Mouse (Mus musculus): ENCODE data around the gene Flcn.

The Flcn gene

DNA sequence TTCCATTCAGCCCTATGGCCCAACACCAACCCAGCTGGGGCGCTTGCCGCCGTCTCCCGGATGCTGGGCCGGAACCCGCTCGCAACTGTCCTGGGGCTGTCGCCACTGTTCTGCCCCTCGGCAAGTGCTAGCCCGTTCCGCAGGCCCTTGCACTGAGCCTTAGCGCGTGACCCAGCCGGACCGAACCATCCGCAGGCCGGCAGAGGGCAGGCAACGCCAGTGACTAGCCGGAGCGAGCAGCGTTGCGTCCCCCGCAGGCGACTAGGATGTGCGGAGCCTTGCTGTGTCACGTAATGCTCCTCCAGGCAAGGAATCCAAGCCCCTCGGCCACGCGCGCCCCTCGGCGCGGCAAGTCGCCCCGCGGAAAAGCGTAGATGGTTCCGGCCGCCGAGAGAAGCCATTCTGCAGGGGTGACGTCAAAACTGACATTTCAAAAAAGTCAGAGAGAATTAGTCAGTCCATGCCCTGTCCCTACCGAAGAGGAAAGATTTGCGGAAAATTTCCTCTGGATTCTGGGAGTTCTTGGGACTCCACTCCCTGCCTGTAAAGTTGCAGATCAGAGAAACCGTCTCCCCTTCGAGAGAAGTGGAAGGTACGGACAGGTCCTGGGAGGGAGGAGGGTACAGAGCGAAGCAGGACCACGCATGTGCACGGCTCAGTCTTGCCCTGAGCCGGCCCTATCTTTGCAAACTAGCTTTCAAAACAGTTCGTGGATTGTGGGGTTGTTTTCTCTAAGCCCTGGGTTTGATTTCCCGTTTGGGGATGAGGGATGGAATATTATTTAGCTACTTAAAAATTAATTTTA, at the start of gene Flcn:
Gene Flcn, minus strand, starts transcription at position 347 of the 805 bp plus-strand sequence.
- CTCF ChIA-PET: no interaction called here

DNA sequence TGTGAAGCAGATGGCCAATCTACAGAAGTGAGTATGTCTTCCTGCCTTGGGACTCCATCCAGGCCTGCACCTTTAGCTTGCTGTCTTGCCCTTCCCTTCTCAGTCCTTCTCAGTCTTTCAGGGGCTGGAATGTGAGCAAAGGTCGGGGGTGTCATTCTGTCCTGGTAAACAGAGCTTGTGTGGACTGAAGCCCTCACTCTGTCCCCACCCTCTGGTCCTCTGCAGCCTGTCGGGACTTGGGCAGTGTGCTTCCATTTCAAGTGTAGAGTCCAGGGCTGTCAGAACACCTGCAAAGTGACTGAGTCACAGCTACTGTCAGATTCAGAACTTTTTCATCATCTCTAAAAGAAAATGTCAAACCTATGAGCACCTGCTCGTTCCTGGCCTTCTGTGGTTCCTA, 43.0 kb upstream of the Flcn start:
- CTCF ChIA-PET: no interaction called here

DNA sequence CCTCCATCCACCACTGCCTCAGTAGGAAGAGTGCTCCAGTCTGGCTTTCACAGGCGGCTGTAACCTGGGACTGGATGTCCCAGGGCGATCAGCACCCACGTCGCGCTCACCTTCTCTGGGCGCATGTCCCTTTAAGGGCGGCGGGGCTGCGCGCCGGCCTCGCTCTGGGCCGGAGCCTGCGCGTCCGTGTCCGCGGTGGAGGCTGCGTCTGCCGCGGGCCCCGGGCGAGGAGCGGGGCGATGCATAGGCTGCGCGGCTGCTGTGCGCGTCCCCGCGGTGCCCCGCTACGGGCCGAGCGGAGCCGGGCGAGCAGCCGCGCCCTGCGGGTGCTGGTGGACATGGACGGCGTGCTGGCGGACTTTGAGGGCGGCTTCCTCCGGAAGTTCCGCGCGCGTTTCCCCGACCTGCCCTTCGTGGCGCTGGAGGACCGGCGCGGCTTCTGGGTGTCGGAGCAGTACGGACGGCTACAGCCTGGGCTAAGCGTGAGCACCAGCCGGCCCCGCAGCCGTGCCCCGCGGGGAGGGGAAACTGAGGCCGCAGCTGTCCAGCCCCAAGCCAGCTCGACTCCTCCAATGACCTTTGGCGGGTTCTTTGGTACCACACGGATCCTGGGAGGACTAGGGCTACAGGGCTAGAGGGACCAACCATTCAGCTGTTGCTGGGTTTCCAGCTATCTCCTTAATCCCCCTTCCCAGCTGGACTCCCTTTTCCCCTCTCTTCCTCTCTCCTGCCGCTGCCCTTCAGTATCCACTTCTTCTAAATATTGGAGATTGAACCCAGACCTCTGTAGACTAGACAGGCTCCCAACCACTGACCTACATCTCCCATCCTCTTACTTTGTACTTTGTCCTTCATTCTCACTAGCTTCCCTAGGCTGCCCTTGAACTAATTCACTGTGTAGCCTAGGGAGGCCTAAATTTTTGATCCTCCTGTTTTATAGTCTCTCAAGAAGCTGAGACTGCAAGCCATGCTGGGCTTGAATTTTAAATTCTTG, 38.4 kb upstream of the Flcn start:
- CTCF ChIA-PET: no interaction called here

DNA sequence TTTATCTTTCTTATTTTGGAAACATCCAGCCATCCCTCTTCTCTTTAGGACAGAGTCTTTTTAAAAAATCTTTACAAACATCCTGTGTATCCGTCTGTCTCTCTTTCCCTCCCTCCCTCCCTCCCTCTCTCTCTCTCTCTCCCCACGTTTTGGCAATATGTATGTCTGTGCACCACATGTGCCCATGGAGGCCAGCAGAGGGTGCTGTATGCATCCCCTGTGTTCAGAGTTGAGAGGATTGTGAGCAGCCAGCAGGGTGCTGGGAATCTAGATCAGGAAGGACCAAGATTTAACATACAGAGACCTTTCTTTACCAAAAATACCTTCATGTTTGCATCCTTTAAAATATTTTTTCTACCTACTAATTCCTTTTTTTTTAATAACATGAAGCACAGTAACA, 37.3 kb upstream of the Flcn start:
- CTCF ChIA-PET: no interaction called here

DNA sequence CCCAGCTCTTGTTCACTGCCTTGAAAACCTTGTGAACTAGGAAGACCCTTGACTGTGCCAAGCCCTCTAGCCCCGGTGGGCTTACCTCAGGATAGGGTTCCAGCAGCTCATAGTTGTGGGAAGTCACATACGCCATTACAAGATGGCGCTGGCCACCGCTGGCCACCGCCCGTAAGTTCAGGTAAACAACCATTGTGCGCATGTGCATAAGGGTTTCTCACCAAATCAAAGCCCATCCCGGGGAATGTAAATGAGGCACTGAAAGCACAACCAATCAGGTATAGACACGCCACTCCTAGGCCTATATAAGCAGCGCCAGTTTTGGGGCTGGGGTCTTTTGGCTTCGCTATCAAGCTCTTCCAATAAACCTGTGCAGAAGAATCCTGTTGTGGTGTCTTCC, 36.5 kb upstream of the Flcn start:
- CTCF ChIA-PET: no interaction called here

DNA sequence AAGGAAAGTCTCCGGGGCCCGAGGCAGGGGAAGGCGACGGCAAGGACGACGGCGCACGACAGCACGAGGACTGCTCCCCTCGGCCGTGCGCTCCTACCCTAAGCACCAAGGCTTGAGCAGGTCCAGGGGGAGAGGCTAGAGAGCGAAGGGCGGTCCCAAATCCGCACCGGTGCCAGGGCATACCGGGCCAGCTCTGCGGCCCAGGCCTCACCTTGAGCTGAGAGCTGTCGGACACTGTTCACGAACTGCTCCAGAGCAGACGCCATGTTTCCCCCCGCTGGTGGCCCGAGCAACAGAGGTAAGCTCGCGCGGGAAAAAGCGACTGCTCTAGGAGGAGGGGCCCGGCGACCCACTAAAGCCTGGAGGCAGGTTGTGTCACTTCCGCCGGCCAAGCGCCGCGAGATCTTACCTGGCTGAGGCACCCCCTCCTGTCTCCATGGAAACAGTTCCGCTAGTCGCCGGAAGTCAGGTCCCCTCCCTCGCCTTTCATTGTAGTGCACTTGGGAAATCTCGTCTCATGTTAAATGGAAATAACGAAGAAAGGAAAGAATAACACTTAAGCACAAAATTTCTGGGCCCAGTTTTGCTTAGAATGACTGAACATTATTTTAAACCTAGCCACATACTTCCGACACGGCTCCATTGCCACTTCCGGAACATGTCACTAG, 29.8 kb upstream of the Flcn start, which contains the start of gene Cops3:
Gene Cops3, minus strand, starts transcription at position 380 of the 668 bp plus-strand sequence.
- CTCF ChIA-PET: no interaction called here

DNA sequence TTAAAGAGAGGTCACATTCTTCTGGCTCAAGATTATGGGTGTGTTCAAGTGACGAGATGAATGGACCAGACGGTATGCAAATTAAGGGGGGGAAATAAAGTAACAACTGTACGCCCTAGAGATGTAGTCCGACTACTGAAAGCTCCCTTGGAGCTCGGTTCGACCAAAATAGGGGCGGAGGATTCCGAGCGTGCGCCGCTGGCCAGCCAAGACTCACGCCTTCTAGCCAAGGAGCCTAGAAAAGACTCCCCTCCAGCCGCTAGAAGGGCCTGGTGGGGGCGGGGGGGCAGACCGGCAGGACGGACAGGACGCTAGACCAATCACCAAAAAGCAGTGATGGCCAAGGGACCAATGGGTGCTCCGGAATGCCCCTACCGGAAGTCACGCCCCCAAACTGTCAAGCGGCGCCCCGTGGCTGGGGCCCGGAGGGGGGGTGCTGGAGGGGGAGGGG, 29.2 kb upstream of the Flcn start, which contains the start of gene Nt5m:
Gene Nt5m, plus strand, starts transcription at position 440 of the 451 bp plus-strand sequence.
- CTCF ChIA-PET: no interaction called here

DNA sequence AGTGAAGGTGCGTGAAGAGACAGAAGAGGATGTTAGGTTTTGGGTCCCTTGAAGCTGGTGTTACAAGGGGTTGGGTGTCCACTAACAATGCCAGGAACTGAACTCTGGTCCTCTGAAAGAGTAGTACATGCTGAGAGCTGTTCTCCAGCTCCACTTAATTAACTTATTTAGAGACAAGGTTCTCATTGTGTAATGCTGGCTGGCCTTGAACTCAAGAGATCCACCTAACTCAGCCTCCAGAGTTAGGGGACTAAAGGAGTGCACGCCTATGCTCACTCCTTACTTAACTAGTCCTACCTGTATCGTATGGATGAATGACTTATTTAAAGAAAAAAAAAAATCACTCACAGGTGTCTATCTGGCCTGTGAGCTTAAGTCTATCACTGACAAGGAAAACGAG, 28.6 kb upstream of the Flcn start:
- CTCF ChIA-PET: no interaction called here

DNA sequence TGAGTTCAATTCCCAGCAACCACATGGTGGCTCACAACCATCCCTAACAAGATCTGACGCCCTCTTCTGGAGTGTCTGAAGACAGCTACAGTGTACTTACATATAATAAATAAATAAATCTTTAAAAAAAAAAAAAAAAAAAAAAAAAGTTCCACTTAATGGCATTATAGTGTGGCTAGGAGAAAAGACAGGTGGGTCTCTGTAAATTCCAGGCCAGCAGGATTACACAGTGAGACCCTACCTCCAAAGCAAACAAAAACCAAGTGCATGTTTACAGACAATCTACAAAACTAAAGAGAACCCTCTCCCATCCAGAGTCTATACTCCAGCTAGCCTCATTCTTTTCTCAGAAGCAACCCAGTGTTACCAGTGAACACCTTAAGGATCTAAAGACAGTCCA, 28.0 kb upstream of the Flcn start:
- CTCF ChIA-PET: interaction anchor here (0.6 kb wide), 1 partner anchor 675 kb away, joined by 4 read pairs; no protein-coding TSS in a partner anchor

DNA sequence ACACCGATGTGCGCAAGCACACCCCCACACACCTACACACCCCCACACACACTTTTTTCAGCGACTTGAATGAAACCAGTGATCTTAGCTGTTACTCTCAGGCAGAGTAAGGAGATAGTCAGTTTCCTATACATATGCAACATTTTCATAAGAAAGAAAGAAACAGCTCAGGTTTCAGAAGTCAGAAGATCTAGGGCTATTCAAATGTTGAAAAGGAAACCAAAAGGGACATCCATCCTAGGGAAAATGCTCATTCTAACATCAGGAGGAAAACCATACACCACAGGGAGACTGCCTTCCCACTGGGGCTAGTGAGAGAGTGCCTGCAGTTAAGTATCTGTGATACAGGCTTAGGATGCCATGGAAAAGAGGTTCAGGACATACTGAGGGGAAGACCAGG, 11.8 kb upstream of the Flcn start:
- CTCF ChIA-PET: no interaction called here

DNA sequence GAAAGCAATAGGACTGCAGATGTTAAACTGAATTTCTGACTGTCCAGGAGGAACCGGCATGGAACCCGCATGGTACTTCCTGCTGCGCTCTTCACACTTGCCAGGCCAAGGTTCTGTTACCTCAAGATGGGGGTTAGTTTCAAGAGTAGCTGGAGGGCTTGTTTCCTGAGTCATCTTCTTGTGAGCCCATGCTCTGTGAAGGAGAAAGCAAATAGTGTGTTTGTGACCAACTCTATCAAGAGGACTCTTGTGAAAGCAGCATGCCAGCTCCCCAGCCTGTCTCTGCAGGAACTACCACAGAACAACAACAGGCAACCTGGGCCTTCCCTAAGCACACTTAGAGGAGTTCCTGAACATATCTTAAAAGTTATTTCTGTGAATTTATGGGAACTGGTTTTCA, 8.1 kb upstream of the Flcn start:
- CTCF ChIA-PET: no interaction called here

DNA sequence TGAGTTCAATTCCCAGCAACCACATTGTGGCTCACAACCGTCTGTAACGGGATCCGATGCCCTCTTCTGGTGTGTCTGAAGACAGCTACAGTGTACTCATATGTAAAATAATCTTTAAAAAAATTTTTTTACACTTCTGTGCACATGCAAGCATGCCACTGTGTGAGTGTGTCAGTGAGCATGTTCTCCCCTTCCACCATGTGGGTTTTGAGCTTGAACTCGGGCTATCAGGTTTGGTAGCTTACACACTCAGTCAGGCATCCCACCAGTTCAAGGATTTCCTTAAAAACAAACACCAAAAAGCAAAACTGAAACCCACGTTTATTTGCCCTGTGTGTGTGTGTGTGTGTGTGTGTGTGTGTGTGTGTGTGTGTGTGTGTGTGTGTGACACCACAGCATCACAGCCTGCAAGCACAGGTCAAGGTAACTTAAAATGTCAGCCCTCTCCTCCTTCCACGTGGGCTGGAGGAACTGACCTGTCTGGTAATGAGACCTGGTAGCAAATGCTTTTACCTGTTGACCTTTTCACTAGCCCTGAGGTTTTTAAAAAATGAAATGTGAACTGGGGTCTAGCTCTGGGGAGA, 5.8 kb upstream of the Flcn start:
- CTCF ChIA-PET: interaction anchor here (0.6 kb wide), 1 partner anchor 28 kb away, joined by 9 read pairs; the partner anchor contains the start of gene Pld6

DNA sequence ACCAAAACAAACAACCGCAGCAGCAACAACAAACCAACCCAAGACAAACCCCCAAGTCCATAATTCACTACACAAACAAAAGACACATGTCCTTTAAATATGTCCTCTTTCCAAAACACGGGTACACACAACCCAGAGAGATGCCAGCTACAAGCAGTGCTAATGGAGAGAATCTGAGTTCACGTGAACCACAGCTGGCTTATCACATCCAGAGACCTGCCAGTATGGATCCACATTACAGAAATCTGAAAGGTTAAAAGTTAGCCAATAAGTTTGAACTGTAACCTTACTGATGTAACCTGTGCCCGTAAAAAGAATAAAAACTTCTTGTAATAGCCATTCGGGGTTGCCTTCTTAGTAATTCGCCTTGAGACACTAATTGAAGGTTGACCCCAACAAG, 5.1 kb upstream of the Flcn start:
- CTCF ChIA-PET: interaction anchor here (0.6 kb wide), 1 partner anchor 27 kb away, joined by 9 read pairs; the partner anchor contains the start of gene Pld6

DNA sequence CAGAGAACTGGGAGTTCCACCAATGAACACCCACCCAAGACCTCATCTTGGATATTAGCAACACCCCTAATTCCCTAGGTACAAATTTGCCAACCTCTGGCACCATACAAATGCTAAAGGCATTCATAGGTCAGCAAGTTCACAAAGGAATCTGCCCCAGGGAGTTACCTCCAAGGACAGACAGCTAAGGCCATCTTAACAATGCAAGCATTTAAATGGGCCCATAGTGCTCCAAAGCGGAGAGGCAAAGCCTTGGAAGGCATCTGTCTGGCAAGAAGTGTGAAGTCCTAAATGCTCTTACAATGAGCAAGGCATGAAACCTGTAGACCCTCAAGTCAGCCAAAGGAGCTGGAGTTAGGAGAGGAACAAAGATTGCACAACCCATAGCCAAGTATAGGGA, 4.5 kb upstream of the Flcn start:
- CTCF ChIA-PET: no interaction called here

DNA sequence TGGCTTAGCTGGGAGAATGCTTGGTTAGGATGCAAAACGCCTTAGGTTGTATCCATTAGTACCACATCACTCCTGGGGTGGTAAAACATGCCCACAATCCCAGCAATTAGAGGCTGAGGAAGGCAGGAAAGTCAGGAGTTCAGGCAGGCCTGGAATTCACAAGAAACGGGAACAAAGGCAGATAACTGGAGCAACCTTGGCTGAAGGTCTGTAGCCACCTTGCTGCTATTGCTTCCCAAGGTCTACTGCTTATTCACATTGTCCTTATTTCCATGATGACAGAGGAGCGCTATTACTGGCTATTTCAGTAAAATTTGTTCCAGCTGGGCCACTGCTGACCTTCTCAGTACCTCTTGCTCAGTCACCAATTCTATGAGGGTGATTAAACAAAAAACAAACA, 3.5 kb upstream of the Flcn start:
- CTCF ChIA-PET: no interaction called here

DNA sequence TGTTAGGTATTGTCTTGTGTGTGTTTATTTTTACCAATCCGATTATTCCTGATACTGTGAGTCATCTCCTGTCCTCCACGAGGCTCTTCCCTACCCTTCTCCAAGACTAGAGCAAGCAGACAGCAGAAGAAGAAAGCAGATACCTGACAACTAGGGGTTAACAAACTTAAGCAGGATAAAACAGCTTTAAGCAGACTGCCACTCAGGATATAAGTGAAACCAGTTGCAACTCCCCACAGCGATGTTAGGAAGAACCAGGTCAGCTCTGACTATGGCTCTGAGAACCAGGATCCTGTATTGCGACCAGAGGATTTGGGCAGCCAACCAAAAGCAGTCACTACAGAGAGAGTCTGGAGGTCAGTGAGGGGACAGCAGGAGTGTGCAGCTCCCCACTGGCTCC, 1.4 kb upstream of the Flcn start:
- CTCF ChIA-PET: no interaction called here

DNA sequence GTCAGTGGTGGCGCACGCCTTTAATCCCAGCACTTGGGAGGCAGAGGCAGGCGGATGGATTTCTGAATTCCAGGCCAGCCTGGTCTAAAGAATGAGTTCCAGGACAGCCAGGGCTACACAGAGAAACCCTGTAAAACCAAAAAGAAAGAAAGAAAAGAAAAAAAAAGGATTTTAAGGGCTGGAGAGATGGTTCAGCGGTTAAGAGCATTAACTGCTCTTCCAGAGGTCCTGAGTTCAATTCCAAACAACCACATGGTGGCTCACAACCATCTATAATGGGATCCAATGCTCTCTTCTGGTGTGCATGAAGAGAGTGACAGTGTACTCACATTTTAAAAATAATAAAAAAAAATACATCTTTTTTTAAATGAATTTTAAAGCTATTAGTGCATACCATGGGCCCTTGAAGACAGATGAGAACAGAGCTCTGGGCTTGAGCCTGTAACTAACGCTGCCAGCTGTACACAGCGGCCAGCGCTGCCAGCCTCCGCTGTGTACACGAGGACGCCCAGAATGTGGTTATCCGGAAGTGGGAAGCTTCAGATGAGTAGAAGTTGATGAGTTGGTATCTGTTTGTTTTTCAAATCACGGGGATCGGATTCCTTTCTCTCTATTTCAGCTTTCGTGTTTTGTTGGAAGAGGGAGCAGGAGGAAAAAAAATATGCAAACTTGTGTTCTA, 803 bp upstream of the Flcn start:
- CTCF ChIA-PET: no interaction called here

DNA sequence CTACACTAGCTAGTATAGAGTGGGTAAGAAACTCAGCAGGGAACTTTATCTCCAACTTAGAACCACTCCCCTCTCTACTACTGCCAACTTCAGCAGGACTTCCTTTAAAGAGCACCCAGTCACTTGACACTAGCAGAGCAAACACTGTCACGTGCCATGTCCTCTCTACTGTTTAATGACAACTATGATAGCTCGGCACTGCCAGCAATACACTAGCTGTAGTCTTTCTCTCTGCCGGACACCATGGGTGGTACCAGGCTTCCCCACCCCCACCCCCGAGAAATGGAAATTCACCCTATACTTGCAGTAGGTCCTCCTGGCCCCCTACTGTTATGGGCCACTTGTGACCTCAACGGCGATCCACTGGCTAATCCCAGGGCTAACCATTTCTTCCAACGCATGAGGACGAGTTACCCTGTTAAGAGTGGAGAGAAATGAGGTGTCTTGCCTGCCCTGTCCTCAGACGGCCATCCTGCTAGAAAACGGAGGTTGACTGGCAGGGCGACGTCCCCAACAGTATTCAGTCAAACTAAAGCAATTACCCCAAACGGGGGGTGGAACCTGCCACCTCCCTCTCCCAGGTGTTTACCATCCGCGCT, 646 bp downstream of the Flcn start:
- CTCF ChIA-PET: no interaction called here

DNA sequence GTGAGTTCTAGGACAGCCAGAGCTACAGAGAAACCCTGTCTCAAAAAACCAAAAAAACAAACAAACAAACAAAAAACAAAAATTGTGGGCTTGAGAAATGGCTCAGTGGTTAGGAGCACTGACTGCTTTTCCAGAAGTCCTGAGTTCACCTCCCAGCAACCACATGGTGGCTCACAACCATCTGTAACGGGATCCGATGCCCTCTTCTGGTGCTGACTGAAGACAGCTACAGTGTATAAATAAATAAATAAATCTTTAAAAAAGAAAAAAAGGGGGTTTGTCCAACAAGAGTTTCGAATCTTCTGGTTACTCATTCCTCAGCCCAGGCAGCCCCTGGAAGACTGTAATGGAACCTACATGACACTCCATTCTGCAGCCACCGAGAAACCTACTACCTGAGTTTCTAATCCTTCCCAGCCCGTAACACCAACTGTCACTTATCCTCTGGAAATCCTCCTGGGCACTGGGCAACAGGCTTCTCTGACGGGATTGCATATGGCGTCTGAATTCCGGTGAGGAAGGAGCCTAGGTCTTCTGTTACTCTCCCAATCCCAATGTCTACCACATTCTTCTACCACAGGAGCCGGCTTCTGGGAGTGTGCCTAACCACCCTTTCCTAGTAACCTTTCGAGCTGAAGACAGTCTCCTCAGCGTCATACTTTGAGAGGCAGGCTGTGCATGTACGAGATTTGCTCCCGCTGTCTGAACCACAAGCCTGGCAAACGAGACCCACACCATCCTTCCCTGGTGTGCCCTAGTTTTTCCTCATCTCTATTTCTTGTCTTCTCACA, 1.5 kb downstream of the Flcn start:
- CTCF ChIA-PET: no interaction called here

DNA sequence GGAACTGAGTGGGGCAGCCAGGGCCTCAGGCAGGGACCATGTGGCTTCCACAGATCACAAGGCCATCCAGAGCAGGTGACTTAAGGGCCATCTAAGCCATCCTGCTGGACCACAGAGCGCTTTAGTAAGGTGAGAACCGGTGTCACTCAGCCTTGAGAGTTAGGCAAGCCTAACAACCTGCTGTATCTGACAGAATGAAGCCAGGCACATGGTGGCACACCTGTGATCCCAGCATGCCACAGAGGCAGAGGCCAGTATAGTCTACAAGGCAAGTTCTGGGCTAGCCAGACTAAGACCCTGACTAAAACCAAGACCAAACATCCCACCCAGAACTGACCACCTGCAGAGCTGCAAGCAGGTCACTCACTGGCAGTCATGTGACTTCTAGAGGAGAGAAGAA, 4.2 kb downstream of the Flcn start:
- CTCF ChIA-PET: no interaction called here
